Mouse (Mus musculus) thymus, adult 2 months (tissue): ENCODE data around the gene 1700015G11Rik.

Experiments used
- CTCF ChIP-seq: fragments of 200-500 bp; IDR thresholded peaks from 2 replicates; pipeline ENCODE4 v1.5.1; 2012; ENCODE audit warnings: mild to moderate bottlenecking, control low read depth, low read length, moderate library complexity, borderline replicate concordance; ENCODE audit not compliant: control insufficient read depth, poor library complexity, insufficient read depth; ENCODE audit errors: extremely low read depth
- POLR2A ChIP-seq: fragments of 200-500 bp; IDR thresholded peaks from 2 replicates; pipeline ENCODE4 v1.6.1; 2012; ENCODE audit warnings: mild to moderate bottlenecking, low read length, control low read depth, moderate library complexity; ENCODE audit not compliant: control insufficient read depth, poor library complexity, insufficient read depth; ENCODE audit errors: extremely low read depth

GRCm38 (mm10) chr7:51991020-51991419, 24.5 kb downstream of the 1700015G11Rik start:
- TF ChIP-seq POLR2A (no peak), CTCF (no peak)
